Mouse (Mus musculus) kidney, adult 18-20 months (tissue): ENCODE results near the gene Ccnk.

Experiments used
- DNase-seq: peaks from one replicate; pipeline ENCODE4 v3.0.0; 2021

Gene Ccnk

DNA sequence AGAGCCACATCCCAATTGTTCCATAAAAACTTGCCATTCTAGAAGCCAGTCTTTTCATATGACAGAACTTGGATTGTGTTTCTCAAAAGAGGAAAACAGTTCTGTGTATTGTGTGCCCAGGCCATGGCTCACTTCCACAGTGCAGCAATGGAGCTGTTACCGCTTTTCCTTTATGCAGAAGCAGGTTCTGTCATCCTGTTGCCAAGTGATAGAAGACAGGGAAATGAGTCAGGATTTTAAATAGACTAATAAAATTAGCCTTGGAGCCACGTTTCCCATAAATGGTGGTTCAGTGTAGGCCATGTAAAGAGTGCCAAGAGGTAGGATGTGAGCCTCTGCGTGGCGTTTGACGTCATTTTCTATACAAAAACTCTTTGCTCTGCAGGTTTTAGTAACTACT lies 14.5 kb downstream of the Ccnk start:
- no peak for DNase-seq

DNA sequence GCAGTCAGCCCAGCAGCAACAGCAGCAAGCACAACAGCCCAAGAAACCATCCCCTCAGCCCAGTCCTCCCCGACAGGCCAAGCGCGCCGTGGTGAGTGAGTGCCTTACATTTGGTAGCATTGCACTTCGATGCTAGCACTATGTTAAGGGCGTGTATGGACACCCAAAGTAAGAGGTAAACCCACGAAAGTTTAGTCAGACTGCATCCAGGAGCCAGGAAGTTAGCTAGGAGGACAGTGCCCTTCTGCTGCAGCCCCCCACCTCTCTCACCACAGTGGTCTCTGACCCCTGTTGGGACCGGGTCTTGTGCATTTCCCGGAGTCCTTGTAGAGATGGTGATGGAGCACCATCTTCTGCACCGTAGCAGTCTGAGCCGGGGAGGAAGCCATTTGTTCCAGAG lies 16.4 kb downstream of the Ccnk start:
- DNase-seq = no peak

DNA sequence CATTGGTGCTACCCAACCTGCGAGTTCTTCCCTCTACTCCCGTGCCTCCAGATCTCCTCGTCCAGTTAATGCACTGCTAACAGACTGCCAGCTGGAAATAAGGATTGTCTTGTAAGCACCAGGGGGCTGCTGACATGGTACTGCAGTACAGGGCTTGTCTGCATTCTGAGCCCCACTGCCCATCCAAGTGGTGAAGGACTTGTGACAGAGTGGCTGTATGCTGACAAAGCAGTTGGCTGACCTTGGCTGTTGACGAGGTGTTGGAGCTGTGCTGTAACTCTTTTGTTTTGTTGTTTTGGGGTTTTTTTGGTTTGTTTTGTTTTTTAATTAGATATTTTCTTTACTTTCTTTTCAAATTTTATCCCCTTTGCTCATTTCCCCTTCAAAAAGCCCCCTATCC lies 19.1 kb downstream of the Ccnk start:
- DNase-seq = no peak

DNA sequence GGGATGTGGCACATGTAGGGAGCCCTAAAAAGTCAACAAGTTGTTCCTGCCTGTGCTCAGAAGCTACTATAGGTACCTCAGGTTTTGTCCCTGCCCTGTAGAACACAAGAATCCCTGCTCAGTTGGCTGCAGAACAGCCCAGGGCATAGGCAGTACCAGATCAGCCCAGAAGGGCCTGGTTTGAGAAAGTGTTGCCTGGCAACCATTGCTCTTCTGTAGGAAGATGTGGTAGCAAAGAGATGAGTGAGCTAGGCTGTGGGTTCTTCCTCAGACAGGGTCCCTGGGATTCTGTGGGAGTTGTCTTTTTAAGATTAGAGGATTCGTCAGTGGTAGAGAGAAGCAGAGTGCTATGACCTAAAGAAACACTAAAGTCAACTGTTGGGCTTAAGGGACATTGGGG lies 20.7 kb downstream of the Ccnk start:
- DNase-seq = no peak

DNA sequence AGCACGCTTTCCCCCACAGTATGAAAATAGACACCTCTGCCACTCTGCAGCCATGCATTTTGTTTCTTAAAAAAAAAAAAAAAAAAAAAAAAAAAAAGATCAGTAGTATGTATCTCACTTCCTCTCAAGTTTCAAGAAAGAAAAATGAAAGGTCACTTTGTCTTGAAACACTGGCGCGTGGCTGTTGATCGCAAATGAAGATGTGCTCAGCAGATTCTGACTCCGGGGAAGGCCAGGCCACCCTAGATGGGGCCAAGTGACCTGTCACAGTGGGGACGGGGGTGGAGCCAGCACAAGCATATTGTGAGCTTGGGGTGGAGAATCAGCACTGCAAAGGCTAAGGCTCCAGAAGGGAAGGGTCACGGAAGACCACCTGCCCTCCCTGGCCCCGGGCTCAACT lies 24.5 kb downstream of the Ccnk start:
- no peak for DNase-seq

DNA sequence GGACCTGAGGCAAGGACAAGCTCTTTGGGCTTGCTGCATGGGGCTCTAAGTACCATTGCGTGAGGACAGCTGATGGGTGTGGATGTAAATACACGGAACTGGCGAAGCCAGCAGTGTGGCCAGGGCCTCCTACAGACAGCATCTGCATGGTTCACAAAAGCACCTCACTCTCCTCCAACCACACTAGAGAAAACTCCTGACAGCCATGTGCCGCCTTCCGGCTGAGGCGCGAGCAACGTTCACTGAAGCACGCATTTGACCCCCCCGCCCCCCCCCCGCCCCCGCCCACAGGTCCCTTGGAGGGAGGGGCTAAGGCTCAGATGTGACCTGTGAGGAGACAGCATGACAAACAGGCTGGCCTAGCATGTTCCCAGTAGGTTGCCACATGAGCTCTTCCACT lies 25.6 kb downstream of the Ccnk start:
- DNase-seq = no peak

DNA sequence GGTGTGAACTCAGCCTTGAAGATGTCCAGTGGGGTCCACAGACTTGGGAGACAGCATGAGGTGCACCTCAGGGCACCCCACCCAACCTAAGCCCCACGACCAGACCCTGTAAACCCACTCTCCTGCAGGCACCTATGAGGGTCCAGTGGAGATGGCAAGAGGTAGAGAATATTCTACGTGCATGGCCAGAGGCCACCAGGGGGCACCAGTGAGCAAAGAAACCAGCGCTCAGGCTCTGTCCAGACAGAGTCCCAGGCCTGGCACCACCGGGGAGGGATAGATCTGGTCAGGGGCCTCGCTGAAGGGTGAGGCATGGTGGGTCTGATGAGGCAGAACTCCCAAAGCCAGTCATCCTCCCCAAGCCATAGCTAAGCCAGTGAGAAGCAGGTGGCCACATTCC lies 27.3 kb downstream of the Ccnk start:
- peak; percentile 79 for DNase-seq

DNA sequence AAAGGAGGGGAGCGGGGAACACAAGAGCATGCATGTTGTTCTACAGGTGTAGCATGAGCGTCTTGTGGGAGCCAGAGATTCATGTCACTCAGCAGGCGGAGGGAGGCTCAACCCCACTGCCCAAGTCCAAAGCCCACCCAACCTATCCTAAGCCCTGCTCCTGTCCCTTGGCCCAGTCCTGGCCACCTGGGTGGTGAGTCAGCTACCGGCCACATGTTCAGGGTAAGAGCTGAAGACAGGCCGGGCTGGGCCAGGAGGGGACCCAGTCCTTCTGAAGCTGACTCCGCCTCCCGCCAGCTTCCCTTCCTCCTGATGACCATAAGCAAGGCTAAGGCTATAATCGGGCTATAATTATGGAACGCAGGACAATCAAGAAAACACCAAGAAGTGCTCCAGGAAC lies 28.8 kb downstream of the Ccnk start:
- DNase-seq = no peak

DNA sequence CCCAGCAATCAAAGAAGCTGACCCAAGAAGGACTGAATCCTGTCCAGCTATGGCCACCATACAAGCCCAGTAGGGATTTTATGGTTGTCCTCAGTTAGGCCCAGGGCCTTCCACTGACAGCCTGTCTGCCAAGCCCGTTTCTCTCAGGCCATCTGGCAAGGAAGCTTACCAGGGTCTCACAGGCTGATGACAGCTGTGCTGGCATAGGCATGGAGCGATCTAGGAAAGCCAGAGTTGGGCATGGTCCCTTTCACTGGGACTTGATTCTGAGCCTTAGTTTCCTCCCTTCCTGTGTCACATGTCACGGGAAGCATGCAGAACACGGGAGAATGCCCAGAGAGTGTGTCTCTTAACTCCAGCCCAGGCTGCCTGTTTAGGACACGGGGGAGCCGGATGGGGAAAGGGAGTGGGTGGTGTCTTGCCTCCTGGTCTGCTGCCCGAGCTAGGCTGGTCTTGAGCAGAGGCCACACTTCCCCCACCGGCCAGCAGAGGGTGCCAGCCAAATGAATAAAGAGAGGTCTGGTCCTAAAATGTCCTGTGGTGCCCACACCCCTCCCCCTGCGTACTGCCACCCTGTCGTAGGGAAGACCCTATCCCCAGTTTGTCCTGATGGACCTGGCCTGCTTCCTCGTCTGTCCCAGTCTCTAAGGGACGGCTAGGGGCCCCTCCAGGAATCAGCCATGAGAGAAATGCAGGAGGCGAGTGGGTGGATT lies 29.5 kb downstream of the Ccnk start:
- peak; percentile 80 for DNase-seq

DNA sequence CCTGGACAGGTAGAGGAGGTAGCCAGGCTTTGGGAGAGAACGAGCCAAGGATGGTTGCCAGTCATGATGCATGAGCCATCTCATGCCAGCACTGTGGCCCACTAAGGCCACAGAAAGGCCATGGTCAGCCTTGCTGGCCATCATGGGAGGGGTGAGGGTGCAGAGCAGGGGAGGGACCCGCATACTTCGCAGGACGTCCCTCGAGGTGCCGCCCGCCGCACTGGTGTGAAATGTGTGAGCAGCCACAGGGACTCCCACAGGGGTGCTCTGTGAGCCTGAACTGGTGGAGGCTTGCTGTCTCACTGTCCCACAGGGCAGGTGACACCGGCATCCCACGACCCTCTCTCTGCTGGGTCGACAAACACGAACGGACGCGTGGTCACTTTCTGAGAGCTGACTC lies 31.2 kb downstream of the Ccnk start:
- no peak for DNase-seq

DNA sequence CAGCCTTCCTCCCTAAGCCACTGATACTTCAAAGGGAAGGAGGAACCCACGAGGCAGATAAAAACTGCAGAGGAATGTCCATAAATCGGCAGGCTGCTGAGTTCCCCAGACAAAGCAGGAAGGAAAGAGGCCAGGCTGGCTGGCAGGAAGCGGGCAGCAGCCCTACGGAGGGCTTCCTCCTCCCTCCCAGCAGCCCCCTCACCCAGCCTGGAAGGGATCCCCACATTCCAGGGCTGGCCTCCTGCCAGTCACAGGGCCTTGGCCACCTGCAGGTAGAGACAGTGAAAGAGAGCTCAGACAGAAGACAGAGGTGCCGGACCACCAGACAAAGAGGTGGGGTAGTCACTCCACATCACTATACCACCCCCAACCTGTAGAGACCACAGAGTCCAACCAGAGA lies 32.7 kb downstream of the Ccnk start:
- DNase-seq = no peak

DNA sequence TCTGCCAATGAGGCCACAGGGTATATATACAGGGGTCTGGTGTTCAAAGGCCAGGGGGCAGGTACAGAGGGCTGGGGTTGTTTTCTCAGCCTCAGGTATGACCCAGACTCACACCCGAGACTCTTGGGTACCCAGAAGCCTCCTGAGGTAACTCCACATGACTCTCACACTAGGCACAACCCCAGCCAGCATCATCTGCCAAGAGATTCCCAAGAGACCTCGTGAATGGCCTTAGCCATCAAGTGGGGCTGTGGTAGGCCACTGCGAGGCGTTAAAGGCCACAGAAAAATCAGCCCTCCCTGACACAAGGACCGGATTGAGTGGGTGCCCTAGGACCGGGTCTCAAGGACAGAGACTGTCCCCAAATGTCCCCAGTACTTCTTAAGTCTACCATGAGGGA lies 33.1 kb downstream of the Ccnk start:
- DNase-seq = no peak

DNA sequence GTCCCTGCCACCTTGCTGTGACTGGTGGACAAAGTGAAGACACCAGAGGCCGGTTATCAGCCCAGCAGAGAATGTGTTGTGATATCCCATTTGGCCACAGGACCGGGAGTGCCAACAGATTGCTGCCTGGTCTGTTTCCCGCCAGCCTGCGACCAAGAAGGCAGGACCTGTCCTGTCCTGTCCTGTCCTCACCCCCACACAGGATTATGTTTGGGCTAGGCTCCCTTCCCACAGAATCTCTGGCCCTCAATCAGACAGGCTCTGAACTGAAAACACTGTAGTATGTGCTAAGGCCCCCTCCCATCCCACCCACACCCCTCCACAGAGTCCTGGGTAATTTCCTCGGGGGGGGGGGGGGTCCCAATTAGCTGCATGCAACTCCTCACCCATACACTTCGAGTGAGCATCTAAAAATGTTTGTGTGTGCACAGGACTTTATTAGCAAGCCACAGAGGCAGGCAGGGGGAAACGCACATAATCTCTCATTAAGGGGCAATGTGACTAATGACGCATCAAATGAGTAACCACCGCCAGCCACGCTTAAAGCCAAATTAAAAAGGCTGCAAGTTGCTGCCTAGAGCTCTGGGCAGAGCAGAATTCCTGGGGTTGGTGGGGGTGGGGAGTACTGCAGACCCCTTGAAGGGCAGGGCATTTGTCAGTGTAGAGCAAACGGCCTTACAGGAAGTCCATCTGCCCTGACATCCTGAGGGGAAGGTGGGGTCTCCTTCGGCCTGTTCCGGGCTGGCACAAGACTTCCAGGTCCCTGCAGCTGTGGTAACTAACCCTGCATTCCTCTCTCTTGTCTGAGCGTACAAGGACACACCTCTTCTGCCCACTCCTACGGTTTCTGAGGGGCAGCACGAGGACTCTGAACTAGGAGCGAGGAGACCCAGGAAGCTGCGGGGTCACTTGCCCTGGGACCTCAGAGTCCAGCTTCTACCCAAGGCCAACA lies 34.0 kb downstream of the Ccnk start:
- no peak for DNase-seq

DNA sequence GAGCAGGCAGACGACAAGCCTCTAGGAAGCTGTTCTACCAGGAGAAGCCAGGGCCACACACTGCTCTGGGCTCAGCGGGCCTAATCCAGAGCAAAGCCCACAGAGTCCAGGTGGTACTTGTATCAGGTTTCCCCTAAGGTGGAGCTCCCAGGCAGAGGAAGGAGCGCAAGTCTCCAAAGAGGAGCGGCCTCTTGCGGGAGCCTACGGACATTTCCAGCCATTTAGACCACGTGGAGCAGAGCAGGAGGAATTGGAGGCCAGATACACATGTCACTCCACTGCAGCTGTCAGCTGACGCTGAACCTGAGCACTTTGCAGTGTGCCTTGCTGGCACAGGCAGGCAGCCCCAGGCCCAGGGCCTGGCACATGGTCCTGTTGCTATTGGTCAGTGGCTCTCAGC lies 35.7 kb downstream of the Ccnk start:
- no peak for DNase-seq

DNA sequence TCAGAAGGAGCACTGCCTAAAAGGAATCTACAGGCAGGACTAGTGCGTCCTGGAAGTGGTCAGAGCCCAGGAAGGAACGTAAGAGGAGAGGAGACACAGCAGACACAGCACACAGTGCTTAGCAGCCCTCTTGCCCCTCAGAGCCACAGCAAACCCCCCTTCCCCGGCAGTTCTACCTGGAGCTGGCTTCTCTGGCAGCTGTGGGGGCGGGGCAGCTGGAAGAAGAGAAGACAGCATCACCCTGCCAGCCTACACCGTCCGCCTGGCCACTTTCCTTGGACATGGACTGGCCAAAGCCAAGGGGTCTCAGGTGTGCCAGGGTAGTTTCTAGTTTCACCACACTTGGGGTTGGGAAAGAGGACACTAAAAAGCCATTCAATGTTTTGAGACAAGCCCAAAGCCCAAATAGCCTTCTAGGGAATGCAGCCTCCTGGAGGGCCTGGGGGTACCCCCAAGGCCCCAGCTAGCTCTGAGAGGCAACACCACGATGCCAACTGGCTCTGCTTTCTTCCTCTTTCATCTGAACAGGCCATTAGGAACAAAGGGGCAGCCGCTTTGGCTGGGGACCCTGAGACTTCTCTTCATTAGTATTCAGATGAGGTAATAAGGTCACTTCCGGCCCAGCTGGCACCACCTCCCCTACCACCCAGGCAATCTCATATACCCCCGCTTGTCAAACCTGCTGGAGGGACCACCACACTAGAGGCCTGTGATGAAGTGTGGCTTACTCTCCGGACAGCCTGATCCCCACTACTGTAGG lies 37.4 kb downstream of the Ccnk start:
- no peak for DNase-seq

DNA sequence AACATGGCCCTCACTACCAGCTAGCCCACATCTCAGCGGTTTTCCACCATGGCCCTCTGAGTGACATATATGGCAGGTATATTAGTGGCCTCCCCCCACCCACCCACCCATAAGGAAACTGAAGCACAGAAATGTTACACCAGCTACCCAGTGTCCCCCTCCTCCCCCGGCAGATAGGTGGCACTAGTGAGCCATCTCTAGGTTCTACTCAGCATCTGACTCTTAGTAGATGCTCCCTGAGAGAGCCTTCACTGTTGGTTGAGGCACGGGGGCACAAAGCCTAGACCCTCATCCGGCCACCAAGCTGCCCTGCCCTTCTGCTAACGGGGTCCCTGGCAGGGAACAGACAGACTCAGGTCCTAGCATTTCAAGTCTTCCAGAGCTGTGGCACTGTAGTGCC lies 38.2 kb downstream of the Ccnk start:
- peak; percentile 72 for DNase-seq

DNA sequence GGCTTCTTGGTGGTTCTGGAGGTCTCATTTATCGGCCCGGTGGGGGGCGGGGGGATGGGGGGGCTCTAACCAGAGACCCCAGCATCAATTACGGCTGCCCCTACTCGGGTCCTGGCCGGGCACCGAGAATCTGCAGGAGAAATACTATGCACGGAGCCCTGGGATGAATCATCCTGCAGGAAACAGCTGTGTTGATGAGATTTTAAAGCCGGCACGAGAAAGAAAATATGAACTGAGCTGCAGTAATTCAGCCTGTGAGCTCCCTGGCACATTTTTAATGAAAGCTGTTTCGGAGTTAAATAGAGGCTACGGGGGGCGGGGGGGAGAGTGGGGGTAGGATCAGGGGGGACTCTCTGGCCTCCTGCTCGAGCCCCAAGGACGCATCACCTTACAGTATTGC lies 39.8 kb downstream of the Ccnk start:
- no peak for DNase-seq

DNA sequence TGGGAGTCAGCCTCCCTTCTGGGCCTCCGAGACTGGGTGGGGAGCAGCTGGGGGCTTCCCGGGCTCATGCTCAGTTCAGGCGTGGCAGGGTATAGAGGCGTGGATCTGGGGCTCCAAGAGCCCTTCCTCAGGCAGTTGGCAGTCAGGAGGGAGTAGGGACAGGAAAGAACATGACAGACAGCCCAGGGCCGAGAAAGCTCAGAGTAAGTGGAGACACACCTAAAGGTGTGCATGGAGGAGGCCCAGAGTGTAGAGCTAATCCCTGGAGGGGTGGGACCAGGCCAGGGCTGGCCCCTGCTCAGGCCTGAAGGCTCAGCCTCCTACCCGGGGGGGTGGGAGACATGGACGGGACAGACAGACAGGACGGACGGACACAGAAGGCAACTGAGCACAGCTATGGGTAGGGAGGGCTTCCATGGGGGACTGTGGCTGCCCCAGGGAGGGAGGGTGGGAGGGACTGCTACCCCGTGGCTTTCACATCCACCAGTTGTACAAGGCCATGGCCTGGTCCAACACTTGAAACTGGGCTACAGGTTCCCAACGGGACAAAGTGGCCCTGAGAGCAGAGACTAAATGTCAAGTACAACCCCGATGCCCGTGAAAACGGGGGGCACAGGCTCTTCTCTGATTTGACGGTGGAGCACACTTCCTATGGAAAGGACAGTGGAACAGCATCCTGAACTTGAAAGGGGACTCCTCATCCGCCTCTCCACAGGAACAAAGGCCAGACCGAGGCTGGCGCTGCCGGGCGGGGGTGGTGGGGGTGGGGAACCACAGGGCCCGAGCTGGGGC lies 40.6 kb downstream of the Ccnk start:
- no peak for DNase-seq

DNA sequence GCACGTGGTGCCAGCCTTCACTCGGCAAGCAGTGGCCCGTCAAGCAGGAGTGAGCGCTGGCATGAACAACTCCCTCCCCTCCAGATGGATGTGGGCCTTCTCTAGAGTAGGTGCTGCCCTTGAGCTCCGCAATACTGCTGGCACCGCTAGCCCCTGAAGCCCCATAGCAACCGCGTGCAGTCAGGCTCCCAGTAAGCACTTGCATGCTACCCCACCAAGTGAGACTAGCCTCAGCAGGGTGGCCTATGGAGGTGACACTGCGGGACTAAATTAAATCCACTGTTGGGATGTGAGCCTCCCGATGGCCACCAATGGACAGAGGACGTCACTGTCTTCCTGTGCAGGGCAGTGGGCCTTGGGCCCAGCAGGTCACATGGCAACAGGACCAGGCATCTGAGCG lies 41.2 kb downstream of the Ccnk start:
- DNase-seq = peak; percentile 27

DNA sequence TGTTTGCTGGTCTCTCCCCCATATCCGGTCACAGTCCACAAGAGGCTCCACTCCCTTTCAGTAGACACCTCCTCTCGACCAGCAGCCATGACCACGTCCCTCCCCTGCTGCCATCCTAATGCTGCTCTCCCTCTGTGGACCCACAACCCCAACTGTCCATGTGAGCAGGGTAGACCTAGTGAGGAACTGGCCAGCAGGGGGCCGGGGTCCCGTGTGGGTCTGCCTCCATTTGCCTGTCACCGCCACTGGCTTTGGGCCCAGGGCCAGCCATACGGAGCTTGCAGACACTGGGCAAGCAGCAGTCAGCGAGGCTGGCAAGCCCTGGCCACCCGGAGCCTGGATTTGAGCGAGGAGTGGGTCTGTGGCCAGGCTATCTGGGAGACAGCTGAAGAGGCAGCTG lies 41.8 kb downstream of the Ccnk start:
- no peak for DNase-seq

DNA sequence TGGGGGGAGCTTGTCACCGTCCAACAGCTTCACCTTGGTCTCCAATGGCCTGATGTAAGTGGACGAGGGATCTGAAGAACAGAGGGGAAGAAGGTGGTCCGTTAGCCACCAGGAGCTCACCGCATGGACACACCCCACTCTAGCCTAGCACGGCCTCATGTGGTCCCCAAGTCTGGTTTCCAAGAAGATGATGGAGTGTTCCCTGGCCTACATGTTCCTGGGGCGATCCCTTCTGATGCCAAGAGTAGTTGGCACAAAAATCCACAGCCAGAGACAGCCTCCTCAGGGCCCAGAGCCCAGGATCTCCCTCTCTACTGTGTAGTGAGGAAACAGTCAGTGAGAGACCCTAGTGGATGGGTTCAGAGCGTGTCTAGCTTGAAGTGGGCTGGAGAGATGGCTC lies 42.3 kb downstream of the Ccnk start:
- no peak for DNase-seq

DNA sequence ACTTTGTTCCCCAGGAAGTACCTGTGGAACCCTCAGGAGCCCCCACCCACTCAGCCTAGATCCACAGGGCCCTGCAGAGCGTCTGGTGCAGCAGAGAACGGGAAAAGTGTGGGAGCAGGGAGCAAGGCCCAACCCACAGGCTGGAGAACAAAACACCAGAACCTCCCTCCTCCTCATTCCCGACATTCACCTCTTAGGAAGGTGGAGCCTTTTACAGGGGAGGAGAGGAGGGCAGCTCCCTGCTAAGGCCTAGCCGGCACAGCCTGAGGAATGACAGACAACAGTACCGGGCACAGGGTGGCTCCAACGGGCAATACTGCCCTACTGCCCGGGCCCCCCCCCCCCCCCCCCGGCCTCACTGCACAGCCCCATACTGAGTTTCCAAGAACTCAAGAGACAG lies 44.0 kb downstream of the Ccnk start:
- no peak for DNase-seq

DNA sequence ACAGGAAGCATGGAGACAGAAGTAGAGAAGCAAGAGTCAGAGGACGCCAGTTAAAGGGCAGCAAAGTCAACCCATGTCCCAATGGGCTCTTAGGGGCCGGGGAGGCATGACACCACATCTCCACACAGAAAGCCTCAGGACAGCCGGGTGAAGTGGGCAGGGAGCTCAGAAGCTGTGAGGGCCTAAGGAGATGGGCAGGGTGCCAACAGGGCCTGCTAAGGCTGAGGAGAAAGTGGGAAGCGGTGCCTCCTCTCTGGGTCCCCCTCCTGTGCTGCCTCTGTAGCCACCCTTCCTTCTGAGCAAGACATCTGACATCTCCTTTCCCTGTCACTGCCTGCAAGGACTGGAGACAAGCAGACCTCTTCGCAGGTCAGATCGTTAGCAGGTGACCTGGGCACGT lies 46.4 kb downstream of the Ccnk start:
- no peak for DNase-seq
